Mouse (Mus musculus): ENCODE results near the gene Cpsf4l.

Cpsf4l gene

GRCm38 (mm10) chr11:113699643-113700042 is 10.2 kb downstream of the Cpsf4l start:
- DNase-seq (ENCODE audit: low spot score in 2 of 2), result no peak

- DNase-seq (ENCODE audit: low spot score in 2 of 2), result no peak
Measured at GRCm38 (mm10) chr11:113698013-113698545, 11.7 kb downstream of the Cpsf4l start.

GRCm38 (mm10) chr11:113697571-113697970 is 12.2 kb downstream of the Cpsf4l start:
- no peak for DNase-seq (ENCODE audit: low spot score in 2 of 2)

- DNase-seq (ENCODE audit: low spot score in 2 of 2), result no peak
Measured at GRCm38 (mm10) chr11:113691851-113692250, 18.0 kb downstream of the Cpsf4l start.

GRCm38 (mm10) chr11:113691318-113691717 is 18.5 kb downstream of the Cpsf4l start:
- DNase-seq (ENCODE audit: low spot score in 2 of 2), result no peak

GRCm38 (mm10) chr11:113690506-113690905 is 19.3 kb downstream of the Cpsf4l start:
- peak in 1 of 2 experiments; percentile 54 for DNase-seq (ENCODE audit: low spot score in 2 of 2)

GRCm38 (mm10) chr11:113687031-113687430 is 22.8 kb downstream of the Cpsf4l start:
- no peak for DNase-seq (ENCODE audit: low spot score in 2 of 2)

- DNase-seq (ENCODE audit: low spot score in 2 of 2), result no peak
Measured at GRCm38 (mm10) chr11:113684707-113685426, 24.9 kb downstream of the Cpsf4l start.

- peak; percentile 95 to 96 for DNase-seq (ENCODE audit: low spot score in 2 of 2)
Measured at GRCm38 (mm10) chr11:113683957-113684706, 25.7 kb downstream of the Cpsf4l start, which contains the start of the genes Fam104a and D11Wsu47e. TSS of gene Fam104a (minus strand) at chr11:113684155. TSS of gene D11Wsu47e (plus strand) at chr11:113684412.

- DNase-seq (ENCODE audit: low spot score in 2 of 2), result no peak
Measured at GRCm38 (mm10) chr11:113683627-113683956, 26.2 kb downstream of the Cpsf4l start.

- peak in 1 of 2 experiments; percentile 28 for DNase-seq (ENCODE audit: low spot score in 2 of 2)
Measured at GRCm38 (mm10) chr11:113682897-113683626, 26.8 kb downstream of the Cpsf4l start.

GRCm38 (mm10) chr11:113681979-113682378 is 27.8 kb downstream of the Cpsf4l start:
- DNase-seq (ENCODE audit: low spot score in 2 of 2), result no peak

GRCm38 (mm10) chr11:113680954-113681353 is 28.9 kb downstream of the Cpsf4l start:
- DNase-seq (ENCODE audit: low spot score in 2 of 2), result no peak

GRCm38 (mm10) chr11:113678373-113678772 is 31.4 kb downstream of the Cpsf4l start:
- no peak for DNase-seq (ENCODE audit: low spot score in 2 of 2)

GRCm38 (mm10) chr11:113677378-113677777 is 32.4 kb downstream of the Cpsf4l start:
- DNase-seq (ENCODE audit: low spot score in 2 of 2), result no peak

GRCm38 (mm10) chr11:113676847-113677246 is 33.0 kb downstream of the Cpsf4l start:
- DNase-seq (ENCODE audit: low spot score in 2 of 2), result no peak

- no peak for DNase-seq (ENCODE audit: low spot score in 2 of 2)
Measured at GRCm38 (mm10) chr11:113674595-113674994, 35.2 kb downstream of the Cpsf4l start.

GRCm38 (mm10) chr11:113673614-113674013 is 36.2 kb downstream of the Cpsf4l start:
- DNase-seq (ENCODE audit: low spot score in 2 of 2), result no peak

- DNase-seq (ENCODE audit: low spot score in 2 of 2), result no peak
Measured at GRCm38 (mm10) chr11:113669711-113670110, 40.1 kb downstream of the Cpsf4l start.

GRCm38 (mm10) chr11:113668857-113669256 is 41.0 kb downstream of the Cpsf4l start:
- no peak for DNase-seq (ENCODE audit: low spot score in 2 of 2)

- no peak for DNase-seq (ENCODE audit: low spot score in 2 of 2)
Measured at GRCm38 (mm10) chr11:113667704-113668103, 42.1 kb downstream of the Cpsf4l start.

- DNase-seq (ENCODE audit: low spot score in 2 of 2), result no peak
Measured at GRCm38 (mm10) chr11:113667122-113667521, 42.7 kb downstream of the Cpsf4l start.

Data from frontal cortex, postnatal 36 days (tissue).